Mouse (Mus musculus) embryonic fibroblast, embryonic 13.5 days (primary cell): ENCODE results near the gene Rapgef5.

Source experiments
- CTCF ChIP-seq: IDR thresholded peaks from 2 replicates; pipeline ENCODE4 v1.5.1; 2011; ENCODE audit warnings: mild to moderate bottlenecking, control low read depth, low read length, moderate library complexity, borderline replicate concordance; ENCODE audit not compliant: insufficient read depth
- POLR2A ChIP-seq: IDR thresholded peaks from 2 replicates; pipeline ENCODE4 v1.6.1; 2011; ENCODE audit warnings: low read depth, mild to moderate bottlenecking, control low read depth, low read length, moderate library complexity

DNA sequence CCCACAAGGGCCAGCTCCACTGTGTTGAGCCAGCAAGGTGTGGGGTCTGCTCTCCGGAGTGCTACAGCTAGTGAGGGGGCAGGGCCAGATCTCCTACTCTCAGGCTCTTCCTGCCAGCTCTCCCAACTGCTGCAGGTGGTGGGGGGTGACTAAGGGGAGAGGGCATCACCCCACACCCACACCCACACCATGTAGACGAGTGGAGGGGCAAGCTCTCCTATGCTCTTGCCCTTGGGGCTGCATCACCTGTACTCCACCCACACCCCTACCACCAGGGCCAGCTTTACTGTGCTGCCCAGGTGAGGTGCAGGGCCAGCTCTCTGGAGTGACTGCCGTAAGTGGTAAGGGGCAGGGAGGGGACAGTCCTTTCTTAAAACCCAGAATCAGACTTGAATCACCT lies 89.7 kb downstream of the Rapgef5 start:
- no peak for TF ChIP-seq CTCF
- no peak for TF ChIP-seq POLR2A
